Mouse (Mus musculus) MEL (cell line): ENCODE results near the gene Nup93. TPM values are rescaled to one million over a fixed set of nuclear protein-coding genes. Genes with fewer than 3 reads are reported as not detected.
A peak's percentile ranks its signal among the peaks of the same experiment; 100 is the strongest.

Source experiments
- DNase-seq: peaks from one replicate; pipeline ENCODE4 v3.0.0; 2011; ENCODE audit warnings: low read depth, low spot score
- H3K27ac ChIP-seq: 2 replicates; pipeline ENCODE4 v1.5.1; 2012; ENCODE audit warnings: low read depth, mild to moderate bottlenecking, control low read depth, low read length, moderate library complexity; ENCODE audit not compliant: control insufficient read depth
- H3K27me3 ChIP-seq, 2 experiments: fragments of 150-350 bp in 1 of 2; sonication (generic) in 1 of 2; 2 replicates each; pipeline ENCODE4 v1.6.1; 2012; ENCODE audit warnings: low read length in 2 of 2, mild to moderate bottlenecking in 2 of 2, improper control_type of control experiment in 1 of 2, moderate library complexity in 1 of 2; ENCODE audit not compliant: insufficient read depth in 2 of 2, control insufficient read depth in 1 of 2
- H3K36me3 ChIP-seq, 2 experiments: 2 replicates each; pipeline ENCODE4 v1.6.1; 2012 to 2014; ENCODE audit warnings: low read length in 2 of 2, improper control_type of control experiment in 1 of 2, inconsistent platforms in 1 of 2, mild to moderate bottlenecking in 1 of 2; ENCODE audit not compliant: insufficient read depth in 2 of 2, control insufficient read depth in 1 of 2
- H3K4me1 ChIP-seq, 2 experiments: fragments of 150-350 bp in 1 of 2; sonication (generic) in 1 of 2; 2 replicates each; pipeline ENCODE4 v1.6.1; 2012; ENCODE audit warnings: low read length in 2 of 2, improper control_type of control experiment in 1 of 2, mild to moderate bottlenecking in 1 of 2; ENCODE audit not compliant: insufficient read depth in 2 of 2, control insufficient read depth in 1 of 2
- H3K4me3 ChIP-seq, 2 experiments: fragments of 150-350 bp in 1 of 2; sonication (generic) in 1 of 2; 2 replicates each; pipeline ENCODE4 v1.5.1; 2012; ENCODE audit warnings: low read depth in 2 of 2, low read length in 2 of 2, mild to moderate bottlenecking in 2 of 2, moderate library complexity in 2 of 2, control low read depth in 1 of 2, improper control_type of control experiment in 1 of 2; ENCODE audit not compliant: control insufficient read depth in 1 of 2, insufficient read depth in 1 of 2
- H3K79me2 ChIP-seq: 2 replicates; pipeline ENCODE4 v1.6.1; 2012; ENCODE audit warnings: mild to moderate bottlenecking, low read length, moderate library complexity; ENCODE audit not compliant: control insufficient read depth, poor library complexity, insufficient read depth
- H3K9ac ChIP-seq: 2 replicates; pipeline ENCODE4 v1.6.1; 2012; ENCODE audit warnings: low read depth, mild to moderate bottlenecking, control low read depth, low read length, moderate library complexity; ENCODE audit not compliant: control insufficient read depth, poor library complexity, severe bottlenecking
- H3K9me3 ChIP-seq: fragments of 150-350 bp; sonication (generic); replicated peaks from 2 replicates; pipeline ENCODE4 v1.6.1; 2012; ENCODE audit warnings: mild to moderate bottlenecking, low read length, improper control_type of control experiment, moderate library complexity; ENCODE audit not compliant: insufficient read depth
- BHLHE40 ChIP-seq: IDR thresholded peaks from 2 replicates; pipeline ENCODE4 v1.6.1; 2012; ENCODE audit warnings: low read depth, mild to moderate bottlenecking, inconsistent platforms, low read length, improper control_type of control experiment, borderline replicate concordance
- CHD1 ChIP-seq: IDR thresholded peaks from 2 replicates; pipeline ENCODE4 v1.6.1; 2012; ENCODE audit warnings: low read depth, mild to moderate bottlenecking, inconsistent platforms, low read length, improper control_type of control experiment
- CTCF ChIP-seq, 3 experiments: IDR thresholded peaks in 2 of 3; conservative IDR thresholded peaks in 1 of 3; 2 replicates each; pipeline ENCODE4 v1.5.1; 2011 to 2012; ENCODE audit warnings: low read length in 3 of 3, low read depth in 2 of 3, mild to moderate bottlenecking in 2 of 3, improper control_type of control experiment in 1 of 3, inconsistent platforms in 1 of 3, mixed read lengths in 1 of 3, moderate library complexity in 1 of 3; ENCODE audit not compliant: control insufficient read depth in 1 of 3, insufficient read depth in 1 of 3, poor library complexity in 1 of 3, severe bottlenecking in 1 of 3
- E2F4 ChIP-seq: IDR thresholded peaks from 2 replicates; pipeline ENCODE4 v1.6.1; 2011; ENCODE audit warnings: low read depth, low read length, improper control_type of control experiment, borderline replicate concordance
- ELF1 ChIP-seq: IDR thresholded peaks from 2 replicates; pipeline ENCODE4 v1.6.1; 2014; ENCODE audit warnings: low read depth, mild to moderate bottlenecking, inconsistent platforms, low read length, improper control_type of control experiment, moderate library complexity
- EP300 ChIP-seq, 2 experiments: IDR thresholded peaks; 2 replicates each; pipeline ENCODE4 v1.6.1; 2011; ENCODE audit warnings: improper control_type of control experiment in 2 of 2, low read length in 2 of 2, low read depth in 1 of 2, mild to moderate bottlenecking in 1 of 2
- ETS1 ChIP-seq: IDR thresholded peaks from 2 replicates; pipeline ENCODE4 v1.6.1; 2012; ENCODE audit warnings: low read depth, mild to moderate bottlenecking, inconsistent platforms, low read length, improper control_type of control experiment, moderate library complexity
- GABPA ChIP-seq: IDR thresholded peaks from 2 replicates; pipeline ENCODE4 v1.6.1; 2012; ENCODE audit warnings: low read depth, mild to moderate bottlenecking, inconsistent platforms, low read length, improper control_type of control experiment, moderate library complexity
- GATA1 ChIP-seq: IDR thresholded peaks from 2 replicates; pipeline ENCODE4 v1.6.1; 2011; ENCODE audit warnings: low read depth, low read length, improper control_type of control experiment
- HCFC1 ChIP-seq: IDR thresholded peaks from 2 replicates; pipeline ENCODE4 v1.6.1; 2012; ENCODE audit warnings: low read depth, mild to moderate bottlenecking, inconsistent platforms, low read length, improper control_type of control experiment, moderate library complexity
- JUND ChIP-seq: IDR thresholded peaks from 2 replicates; pipeline ENCODE4 v1.6.1; 2011; ENCODE audit warnings: low read depth, mild to moderate bottlenecking, improper control_type of control experiment, low read length
- KAT2A ChIP-seq: conservative IDR thresholded peaks from 2 replicates; pipeline ENCODE4 v1.6.1; 2012; ENCODE audit warnings: low read depth, low read length, improper control_type of control experiment, inconsistent platforms
- MAFK ChIP-seq: IDR thresholded peaks from 2 replicates; pipeline ENCODE4 v1.6.1; 2011; ENCODE audit warnings: low read depth, mild to moderate bottlenecking, low read length, improper control_type of control experiment, borderline replicate concordance
- MAX ChIP-seq: IDR thresholded peaks from 2 replicates; pipeline ENCODE4 v1.6.1; 2011; ENCODE audit warnings: low read length, improper control_type of control experiment
- MAZ ChIP-seq: IDR thresholded peaks from 2 replicates; pipeline ENCODE4 v1.6.1; 2012; ENCODE audit warnings: low read depth, mild to moderate bottlenecking, inconsistent platforms, low read length, improper control_type of control experiment
- MEF2A ChIP-seq: IDR thresholded peaks from 2 replicates; pipeline ENCODE4 v1.6.1; 2014; ENCODE audit warnings: low read depth, mild to moderate bottlenecking, inconsistent platforms, low read length, improper control_type of control experiment; ENCODE audit not compliant: poor library complexity, insufficient replicate concordance, severe bottlenecking; ENCODE audit errors: extremely low read depth
- MXI1 ChIP-seq: IDR thresholded peaks from 2 replicates; pipeline ENCODE4 v1.6.1; 2011; ENCODE audit warnings: mild to moderate bottlenecking, low read depth, low read length, improper control_type of control experiment
- MYB ChIP-seq: IDR thresholded peaks from 2 replicates; pipeline ENCODE4 v1.6.1; 2011; ENCODE audit warnings: mild to moderate bottlenecking, low read depth, low read length, improper control_type of control experiment
- MYC ChIP-seq: IDR thresholded peaks from 2 replicates; pipeline ENCODE4 v1.6.1; 2011; ENCODE audit warnings: low read depth, mild to moderate bottlenecking, low read length, improper control_type of control experiment, moderate library complexity
- NELFE ChIP-seq: IDR thresholded peaks from 2 replicates; pipeline ENCODE4 v1.6.1; 2011; ENCODE audit warnings: low read depth, low read length, improper control_type of control experiment
- NRF1 ChIP-seq: IDR thresholded peaks from 2 replicates; pipeline ENCODE4 v1.6.1; 2014; ENCODE audit warnings: low read depth, mild to moderate bottlenecking, inconsistent platforms, low read length, improper control_type of control experiment, moderate library complexity; ENCODE audit not compliant: poor library complexity, insufficient read depth, severe bottlenecking
- POLR2A ChIP-seq, 2 experiments: IDR thresholded peaks; 2 replicates each; pipeline ENCODE4 v1.6.1; 2011 to 2012; ENCODE audit warnings: low read length in 2 of 2, mild to moderate bottlenecking in 2 of 2, control low read depth in 1 of 2, improper control_type of control experiment in 1 of 2, low read depth in 1 of 2, moderate library complexity in 1 of 2; ENCODE audit not compliant: control insufficient read depth in 1 of 2, insufficient read depth in 1 of 2, poor library complexity in 1 of 2
- POLR2AphosphoS2 ChIP-seq: IDR thresholded peaks from 2 replicates; pipeline ENCODE4 v1.6.1; 2011; ENCODE audit warnings: low read length, improper control_type of control experiment
- RAD21 ChIP-seq: IDR thresholded peaks from 2 replicates; pipeline ENCODE4 v1.6.1; 2011; ENCODE audit warnings: mild to moderate bottlenecking, low read depth, low read length, improper control_type of control experiment
- RCOR1 ChIP-seq: IDR thresholded peaks from 2 replicates; pipeline ENCODE4 v1.6.1; 2012; ENCODE audit warnings: low read depth, mild to moderate bottlenecking, inconsistent platforms, low read length, improper control_type of control experiment
- SIN3A ChIP-seq: IDR thresholded peaks from 2 replicates; pipeline ENCODE4 v1.6.1; 2012; ENCODE audit warnings: low read length, improper control_type of control experiment, inconsistent platforms
- TAL1 ChIP-seq: IDR thresholded peaks from 2 replicates; pipeline ENCODE4 v1.6.1; 2012; ENCODE audit warnings: mild to moderate bottlenecking, inconsistent platforms, low read length, moderate library complexity, mixed read lengths
- TBP ChIP-seq: IDR thresholded peaks from 2 replicates; pipeline ENCODE4 v1.8.0; 2011; ENCODE audit warnings: low read depth, low read length, improper control_type of control experiment
- TCF12 ChIP-seq: IDR thresholded peaks from 2 replicates; pipeline ENCODE4 v1.6.1; 2014; ENCODE audit warnings: low read depth, mild to moderate bottlenecking, inconsistent platforms, low read length, improper control_type of control experiment, moderate library complexity
- UBTF ChIP-seq: IDR thresholded peaks from 2 replicates; pipeline ENCODE4 v1.6.1; 2012; ENCODE audit warnings: low read depth, mild to moderate bottlenecking, inconsistent platforms, low read length, improper control_type of control experiment, moderate library complexity, borderline replicate concordance; ENCODE audit not compliant: insufficient read depth
- USF1 ChIP-seq: IDR thresholded peaks from 2 replicates; pipeline ENCODE4 v1.6.1; 2014; ENCODE audit warnings: low read depth, mild to moderate bottlenecking, inconsistent platforms, low read length, improper control_type of control experiment, moderate library complexity
- USF2 ChIP-seq, 2 experiments: IDR thresholded peaks; 2 replicates each; pipeline ENCODE4 v1.6.1; 2011 to 2012; ENCODE audit warnings: improper control_type of control experiment in 2 of 2, low read length in 2 of 2, borderline replicate concordance in 1 of 2, inconsistent platforms in 1 of 2, low read depth in 1 of 2, mild to moderate bottlenecking in 1 of 2; ENCODE audit not compliant: insufficient read depth in 1 of 2
- ZMIZ1 ChIP-seq: IDR thresholded peaks from 2 replicates; pipeline ENCODE4 v1.6.1; 2012; ENCODE audit warnings: low read depth, mild to moderate bottlenecking, inconsistent platforms, low read length, improper control_type of control experiment, moderate library complexity
- ZNF384 ChIP-seq: IDR thresholded peaks from 2 replicates; pipeline ENCODE4 v1.6.1; 2012; ENCODE audit warnings: low read depth, mild to moderate bottlenecking, inconsistent platforms, low read length, improper control_type of control experiment
- polyA plus RNA-seq, 2 experiments: library from polyadenylated mRNA; stranded (reverse) in 1 of 2; unstranded in 1 of 2; fragments of >175 nt in 1 of 2; fragments of >200 nt in 1 of 2; gene quantifications; 2 replicates each; pipeline versions ENCODE4 v1.2.1 to v1.2.4; 2012; ENCODE audit warnings: low replicate concordance in 2 of 2, low read depth in 1 of 2; ENCODE audit not compliant: insufficient read length in 2 of 2, insufficient read depth in 1 of 2, missing spikeins in 1 of 2
- total RNA-seq: library from RNA; depleted of rRNA; stranded (reverse); fragments of 300-350 nt; gene quantifications from 2 replicates; pipeline ENCODE4 v1.2.3, GENCODE M21; 2012; rRNA removed

The Nup93 gene
- total RNA-seq: 71.6 and 75.5 TPM in 2 replicates
- polyA plus RNA-seq: 100 to 1,000 TPM; 110 to 292 TPM

- Histone ChIP-seq H3K27ac (peak within 1 kb of the TSS; percentile 68), H3K9ac (peak within 1 kb of the TSS; percentile 91), H3K9me3 (no peaks in the 10 kb centered on the region), H3K79me2 (peaks cover 28% of the 10 kb centered on the region), H3K4me3 (peak within 1 kb of the TSS; percentile 89 to 90), H3K27me3 (peaks cover 2 to 3% of the 10 kb centered on the region in 2 experiments; a peak in 3 of 4 replicates), H3K4me1 (peaks cover 0 to 15% of the 10 kb centered on the region in 2 experiments; a peak in 2 of 4 replicates), H3K36me3 (peaks cover 0 to 12% of the 10 kb centered on the region in 2 experiments; a peak in 2 of 4 replicates)
- peak; percentile 99 for DNase-seq
- 0 out of 2 replicates have a peak, but pooled peaks have one; percentile 14 for TF ChIP-seq ZNF384
- TF ChIP-seq E2F4: no peak
- peak; percentile 88 for TF ChIP-seq HCFC1
- TF ChIP-seq ELF1: peak; percentile 67
- TF ChIP-seq MYC: peak; percentile 70; the same call in 1 of the 2 replicates
- TF ChIP-seq CHD1: no peak
- TF ChIP-seq POLR2A (IDR thresholded peaks at IDR 0.05; ENCODE audit: control insufficient read depth in 1 of 2, insufficient read depth in 1 of 2, low read depth in 1 of 2, low read length in 2 of 2, poor library complexity in 1 of 2): peak; percentile 91 to 93
- no peak for TF ChIP-seq GATA1
- TF ChIP-seq GABPA: no peak
- no peak for TF ChIP-seq CTCF (IDR thresholded peaks at IDR 0.05 in 2 of 3, conservative IDR thresholded peaks at IDR 0.05 in 1 of 3; ENCODE audit: control insufficient read depth in 1 of 3, insufficient read depth in 1 of 3, low read depth in 2 of 3, low read length in 3 of 3, poor library complexity in 1 of 3, severe bottlenecking in 1 of 3)
- peak; percentile 90 for TF ChIP-seq NELFE
- TF ChIP-seq USF1: peak; percentile 87
- peak; percentile 66 for TF ChIP-seq ZMIZ1
- no peak for TF ChIP-seq MAFK
- TF ChIP-seq ETS1: no peak
- TF ChIP-seq RAD21: no peak
- no peak for TF ChIP-seq TBP
- TF ChIP-seq KAT2A: no peak; the same call in 1 of the 2 replicates
- no peak for TF ChIP-seq RCOR1
- TF ChIP-seq POLR2AphosphoS2: peak; percentile 68; the same call in 1 of the 2 replicates
- TF ChIP-seq UBTF: no peak
- peak; percentile 61 for TF ChIP-seq NRF1
- no peak for TF ChIP-seq JUND
- 0 out of 4 replicates have a peak, but pooled peaks of 1 of the 2 experiments have one; percentile 7 for TF ChIP-seq EP300 (IDR thresholded peaks at IDR 0.05; ENCODE audit: low read depth in 1 of 2, low read length in 2 of 2)
- peak; percentile 85 for TF ChIP-seq SIN3A
- TF ChIP-seq TCF12: peak; percentile 33
- no peak for TF ChIP-seq MYB
- no peak for TF ChIP-seq BHLHE40
- peak; percentile 98 for TF ChIP-seq MXI1
- TF ChIP-seq TAL1: no peak
- peak; percentile 57; the same call in 1 of the 2 replicates for TF ChIP-seq MAZ
- TF ChIP-seq MAX: peak; percentile 83
- no peak for TF ChIP-seq USF2 (IDR thresholded peaks at IDR 0.05; ENCODE audit: borderline replicate concordance in 1 of 2, insufficient read depth in 1 of 2, low read depth in 1 of 2, low read length in 2 of 2)
- TF ChIP-seq MEF2A: no peak
These were observed at the start of gene Nup93 for GRCm38 (mm10) chr8:94214252-94215173. Gene Nup93, plus strand, starts transcription at chr8:94214564.
